Mouse (Mus musculus): Measurements from ENCODE around the gene Dmgdh. TPM values are rescaled to one million over a fixed set of nuclear protein-coding genes. Genes with fewer than 3 reads are reported as not detected.

The Dmgdh gene
- total and polyA plus RNA-seq, 3 experiments: 0.20 to 0.27 TPM; not detected in 1

GRCm38 (mm10) chr13:93712362-93712761 is 38.1 kb downstream of the Dmgdh start:
- H3K4me2 ChIP-seq (ENCODE audit: insufficient read depth, low read depth, poor library complexity, severe bottlenecking): no peak overlapping the region
- H3K79me2 ChIP-seq (replicated peaks; ENCODE audit: control insufficient read depth, extremely low read depth, insufficient read depth, poor library complexity, severe bottlenecking): no peaks in the 10 kb centered on the region
- TF ChIP-seq CTCF (conservative IDR thresholded peaks at IDR 0.05 in 1 of 2, IDR thresholded peaks at IDR 0.05 in 1 of 2; ENCODE audit: low read depth in 2 of 2, low read length in 2 of 2) (no peak), BHLHE40 (IDR thresholded peaks at IDR 0.05; ENCODE audit: low read depth, low read length) (no peak), MYC (IDR thresholded peaks at IDR 0.05; ENCODE audit: low read depth, low read length) (no peak), SMC3 (IDR thresholded peaks at IDR 0.05; ENCODE audit: low read depth, low read length) (no peak), GABPA (IDR thresholded peaks at IDR 0.05; ENCODE audit: insufficient replicate concordance, low read depth, low read length) (no peak), TCF12 (IDR thresholded peaks at IDR 0.05; ENCODE audit: low read depth, low read length) (no peak), JUN (IDR thresholded peaks at IDR 0.05; ENCODE audit: insufficient read depth, low read depth, low read length) (no peak), POLR2AphosphoS2 (IDR thresholded peaks at IDR 0.05; ENCODE audit: low read depth, low read length) (no peak), MAZ (IDR thresholded peaks at IDR 0.05; ENCODE audit: low read depth, low read length) (no peak), MAX (IDR thresholded peaks at IDR 0.05; ENCODE audit: low read length) (no peak), EP300 (IDR thresholded peaks at IDR 0.05; ENCODE audit: low read length) (no peak), RCOR1 (conservative IDR thresholded peaks at IDR 0.05; ENCODE audit: low read depth, low read length) (no peak), MXI1 (IDR thresholded peaks at IDR 0.05; ENCODE audit: low read depth, low read length) (no peak), IRF4 (IDR thresholded peaks at IDR 0.05; ENCODE audit: low read depth, low read length) (no peak), CHD1 (IDR thresholded peaks at IDR 0.05; ENCODE audit: low read depth, low read length) (no peak), USF2 (conservative IDR thresholded peaks at IDR 0.05; ENCODE audit: low read depth, low read length) (no peak), JUND (conservative IDR thresholded peaks at IDR 0.05; ENCODE audit: low read depth, low read length) (no peak), ZMIZ1 (IDR thresholded peaks at IDR 0.05; ENCODE audit: low read depth, low read length) (no peak), MAFK (IDR thresholded peaks at IDR 0.05; ENCODE audit: insufficient replicate concordance, low read length) (no peak)
- H3K27me3 ChIP-seq (replicated peaks): no peaks in the 10 kb centered on the region
- no peak overlapping the region for H3K27ac ChIP-seq (ENCODE audit: insufficient read depth, low read depth)
- no peak for DNase-seq (ENCODE audit: extremely low read depth)
- H3K4me3 ChIP-seq (replicated peaks in 1 of 3; ENCODE audit: low read depth in 2 of 3, low read length in 2 of 3, poor library complexity in 1 of 3): no peak overlapping the region
- in situ Hi-C loops (cut with MboI; ENCODE audit: low pct_ligation_motif_present, low pct_unique_long_range_greater_than_20kb, low sequenced_read_pairs): loop anchor here (25.0 kb wide), 3 partner anchors 375 to 950 kb away; no protein-coding TSS in a partner anchor
- H3K9me3 ChIP-seq (replicated peaks; ENCODE audit: low read length): no peaks in the 10 kb centered on the region
- dilution Hi-C loops (cut with MboI; ENCODE audit: extremely low pct_ligation_motif_present, extremely low pct_unique_long_range_greater_than_20kb, low sequenced_read_pairs): no loop called here
- H3K4me1 ChIP-seq (ENCODE audit: control insufficient read depth in 1 of 2, insufficient read depth in 2 of 2): peaks cover 0 to 7% of the 10 kb centered on the region in 2 experiments; a peak in 2 of 4 replicates
- H3K9ac ChIP-seq (ENCODE audit: insufficient read depth, low read depth): no peak overlapping the region
- H3K36me3 ChIP-seq (replicated peaks in 1 of 2; ENCODE audit: control insufficient read depth in 1 of 2, insufficient read depth in 1 of 2, low read length in 1 of 2): no peaks in the 10 kb centered on the region

GRCm38 (mm10) chr13:93713826-93714225 is 39.6 kb downstream of the Dmgdh start:
- Histone ChIP-seq H3K4me3 (replicated peaks in 1 of 3; ENCODE audit: low read depth in 2 of 3, low read length in 2 of 3, poor library complexity in 1 of 3) (no peak overlapping the region), H3K27me3 (replicated peaks) (no peaks in the 10 kb centered on the region), H3K79me2 (replicated peaks; ENCODE audit: control insufficient read depth, extremely low read depth, insufficient read depth, poor library complexity, severe bottlenecking) (no peaks in the 10 kb centered on the region), H3K36me3 (replicated peaks in 1 of 2; ENCODE audit: control insufficient read depth in 1 of 2, insufficient read depth in 1 of 2, low read length in 1 of 2) (no peaks in the 10 kb centered on the region), H3K9ac (ENCODE audit: insufficient read depth, low read depth) (no peak overlapping the region), H3K9me3 (replicated peaks; ENCODE audit: low read length) (no peaks in the 10 kb centered on the region), H3K4me1 (ENCODE audit: control insufficient read depth in 1 of 2, insufficient read depth in 2 of 2) (peaks cover 0 to 16% of the 10 kb centered on the region in 2 experiments; a peak in 2 of 4 replicates), H3K27ac (ENCODE audit: insufficient read depth, low read depth) (no peak overlapping the region), H3K4me2 (ENCODE audit: insufficient read depth, low read depth, poor library complexity, severe bottlenecking) (no peak overlapping the region)
- in situ Hi-C loops (cut with MboI; ENCODE audit: low pct_ligation_motif_present, low pct_unique_long_range_greater_than_20kb, low sequenced_read_pairs) (loop anchor here (25.0 kb wide), 3 partner anchors 377 to 952 kb away; no protein-coding TSS in a partner anchor), dilution Hi-C loops (cut with MboI; ENCODE audit: extremely low pct_ligation_motif_present, extremely low pct_unique_long_range_greater_than_20kb, low sequenced_read_pairs) (no loop called here)
- no peak for DNase-seq (ENCODE audit: extremely low read depth)
- no peak for TF ChIP-seq GABPA (IDR thresholded peaks at IDR 0.05; ENCODE audit: insufficient replicate concordance, low read depth, low read length)
- TF ChIP-seq POLR2A (IDR thresholded peaks at IDR 0.05; ENCODE audit: low read depth, low read length): no peak
- TF ChIP-seq CTCF (conservative IDR thresholded peaks at IDR 0.05 in 1 of 2, IDR thresholded peaks at IDR 0.05 in 1 of 2; ENCODE audit: low read depth in 2 of 2, low read length in 2 of 2): no peak
- no peak for TF ChIP-seq TBP (conservative IDR thresholded peaks at IDR 0.05; ENCODE audit: low read depth, low read length)
- no peak for TF ChIP-seq USF2 (conservative IDR thresholded peaks at IDR 0.05; ENCODE audit: low read depth, low read length)
- TF ChIP-seq MEF2A (IDR thresholded peaks at IDR 0.05; ENCODE audit: borderline replicate concordance, low read depth, low read length): no peak
- no peak for TF ChIP-seq ZNF384 (IDR thresholded peaks at IDR 0.05; ENCODE audit: low read depth, low read length)
- TF ChIP-seq JUND (conservative IDR thresholded peaks at IDR 0.05; ENCODE audit: low read depth, low read length): no peak
- TF ChIP-seq MYC (IDR thresholded peaks at IDR 0.05; ENCODE audit: low read depth, low read length): no peak
- no peak for TF ChIP-seq PAX5 (IDR thresholded peaks at IDR 0.05; ENCODE audit: low read length)
- no peak for TF ChIP-seq NELFE (IDR thresholded peaks at IDR 0.05; ENCODE audit: low read depth, low read length)

All from CH12.LX (cell line).